Mouse (Mus musculus): ENCODE data around the gene Rad51. TPM values are rescaled to one million over a fixed set of nuclear protein-coding genes. Genes with fewer than 3 reads are reported as not detected.

The Rad51 gene
- total RNA-seq (2014; rRNA removed) (1.2 and 1.4 TPM in 2 replicates), polyA plus RNA-seq (2015; fragmentation: Nextera tagmentation; extraction: Ambion mirVana) (6.3 and 8.4 TPM in 2 replicates)

- H3K4me3 ChIP-seq (ENCODE audit: low read depth, low read length) = peak within 1 kb of the TSS; percentile 67
- TF ChIP-seq CTCF (IDR thresholded peaks at IDR 0.05; ENCODE audit: low read depth) = no peak
- peak within 1 kb of the TSS; percentile 75 for H3K27ac ChIP-seq (ENCODE audit: low read depth, low read length)
- H3K9ac ChIP-seq = peak within 1 kb of the TSS; percentile 68
- H3K9me3 ChIP-seq (ENCODE audit: low read length) = no peaks in the 10 kb centered on the region
- no peaks in the 10 kb centered on the region for H3K36me3 ChIP-seq (ENCODE audit: insufficient read depth)
- no peaks in the 10 kb centered on the region for H3K27me3 ChIP-seq (ENCODE audit: insufficient read depth, low read length)
- DNase-seq (peak; percentile 92), ATAC-seq (peak; percentile 97)
- under 1% methylated on average over 51 of the region's 51 CpGs for WGBS
- no peaks in the 10 kb centered on the region for H3K4me1 ChIP-seq (ENCODE audit: insufficient read depth)
- peak within 1 kb of the TSS; percentile 99 for H3K4me2 ChIP-seq (ENCODE audit: low read depth)
Measured at GRCm38 (mm10) chr2:119112438-119113112, at the start of gene Rad51. Rad51 (plus strand) TSS chr2:119112793.

GRCm38 (mm10) chr2:119072397-119072796 is 40.2 kb upstream of the Rad51 start:
- no peak overlapping the region for H3K27ac ChIP-seq (ENCODE audit: low read depth, low read length)
- no peaks in the 10 kb centered on the region for H3K36me3 ChIP-seq (ENCODE audit: insufficient read depth)
- no peak for ATAC-seq
- 94% methylated on average over 4 of the region's 4 CpGs for WGBS
- TF ChIP-seq CTCF (IDR thresholded peaks at IDR 0.05; ENCODE audit: low read depth) = no peak
- H3K9ac ChIP-seq = no peak overlapping the region
- DNase-seq = no peak
- H3K4me1 ChIP-seq (ENCODE audit: insufficient read depth) = no peaks in the 10 kb centered on the region
- no peak overlapping the region for H3K4me3 ChIP-seq (ENCODE audit: low read depth, low read length)
- no peaks in the 10 kb centered on the region for H3K9me3 ChIP-seq (ENCODE audit: low read length)
- H3K4me2 ChIP-seq (ENCODE audit: low read depth) = no peak overlapping the region
- H3K27me3 ChIP-seq (ENCODE audit: insufficient read depth, low read length) = no peaks in the 10 kb centered on the region

DNA sequence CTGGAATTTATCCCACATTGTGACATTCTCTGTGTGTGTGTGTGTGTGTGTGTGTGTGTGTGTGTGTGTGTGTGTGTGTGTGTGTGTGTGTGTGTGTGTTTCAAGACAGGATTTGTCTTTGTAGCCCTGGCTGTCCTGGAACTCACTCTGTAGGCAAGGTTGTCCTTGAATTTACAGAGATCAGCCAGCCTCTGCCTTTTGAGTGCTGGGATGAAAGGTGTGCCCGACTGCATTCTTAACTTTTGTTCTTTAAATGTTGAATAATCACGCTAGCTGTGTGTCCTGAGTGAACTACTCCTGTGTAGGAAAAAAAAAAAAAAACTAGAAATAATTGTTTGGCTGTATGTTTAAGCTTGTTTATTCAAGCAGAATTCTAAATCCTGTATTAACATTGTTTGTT is 26.4 kb upstream of the Rad51 start:
- H3K36me3 ChIP-seq (ENCODE audit: insufficient read depth) = no peaks in the 10 kb centered on the region
- no peak for TF ChIP-seq CTCF (IDR thresholded peaks at IDR 0.05; ENCODE audit: low read depth)
- WGBS = 81% methylated on average over 2 of the region's 2 CpGs
- ATAC-seq (no peak), DNase-seq (no peak)
- no peaks in the 10 kb centered on the region for H3K27me3 ChIP-seq (ENCODE audit: insufficient read depth, low read length)
- H3K9me3 ChIP-seq (ENCODE audit: low read length) = no peaks in the 10 kb centered on the region
- H3K4me1 ChIP-seq (ENCODE audit: insufficient read depth) = no peaks in the 10 kb centered on the region
- no peak overlapping the region for H3K27ac ChIP-seq (ENCODE audit: low read depth, low read length)
- no peak overlapping the region for H3K4me2 ChIP-seq (ENCODE audit: low read depth)
- H3K4me3 ChIP-seq (ENCODE audit: low read depth, low read length) = no peak overlapping the region
- H3K9ac ChIP-seq = no peak overlapping the region

DNA sequence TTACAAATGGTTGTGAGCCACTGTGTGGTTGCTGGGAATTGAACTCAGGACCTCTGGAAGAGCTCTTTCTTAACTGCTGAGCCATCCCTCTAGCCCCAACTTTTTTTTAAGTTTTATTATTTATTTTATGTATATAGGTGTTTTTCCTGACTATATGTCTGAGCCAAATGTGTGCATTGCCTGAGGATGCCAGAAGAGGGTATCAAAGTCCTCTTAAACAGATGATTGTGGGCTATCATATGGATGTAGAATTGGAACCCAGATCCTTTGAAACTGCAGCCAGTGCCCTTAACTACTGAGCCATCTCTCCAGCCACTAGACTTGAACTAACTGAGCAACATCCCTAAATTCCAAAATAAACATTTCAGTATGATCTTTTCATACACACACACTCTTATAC is 11.0 kb upstream of the Rad51 start:
- no peak overlapping the region for H3K4me2 ChIP-seq (ENCODE audit: low read depth)
- H3K27me3 ChIP-seq (ENCODE audit: insufficient read depth, low read length) = no peaks in the 10 kb centered on the region
- no peaks in the 10 kb centered on the region for H3K9me3 ChIP-seq (ENCODE audit: low read length)
- DNase-seq (no peak), ATAC-seq (no peak)
- no peak for TF ChIP-seq CTCF (IDR thresholded peaks at IDR 0.05; ENCODE audit: low read depth)
- no peak overlapping the region for H3K4me3 ChIP-seq (ENCODE audit: low read depth, low read length)
- H3K4me1 ChIP-seq (ENCODE audit: insufficient read depth) = no peaks in the 10 kb centered on the region
- no peak overlapping the region for H3K9ac ChIP-seq
- no peak overlapping the region for H3K27ac ChIP-seq (ENCODE audit: low read depth, low read length)
- H3K36me3 ChIP-seq (ENCODE audit: insufficient read depth) = no peaks in the 10 kb centered on the region

DNA sequence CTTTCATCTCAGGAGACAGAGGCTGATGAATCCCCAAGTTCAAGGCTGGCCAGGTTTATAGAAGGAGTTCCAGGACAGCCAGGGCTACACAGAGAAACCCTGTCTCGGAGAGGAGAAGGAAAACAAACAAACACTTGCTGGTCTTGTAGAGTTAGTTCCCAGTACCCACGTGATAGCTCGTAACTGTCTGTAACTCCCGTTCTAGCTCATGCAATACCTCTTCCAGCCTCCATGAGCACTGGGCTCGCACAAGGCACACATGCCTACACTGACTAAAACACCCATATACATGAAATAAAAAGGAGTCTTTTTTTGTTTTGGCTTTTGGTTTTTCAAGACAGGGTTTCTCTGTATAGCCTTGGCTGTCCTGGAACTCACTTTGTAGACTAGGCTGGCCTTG is 6.0 kb upstream of the Rad51 start:
- no peak overlapping the region for H3K4me2 ChIP-seq (ENCODE audit: low read depth)
- no peak for TF ChIP-seq CTCF (IDR thresholded peaks at IDR 0.05; ENCODE audit: low read depth)
- no peak for ATAC-seq
- WGBS = 78% methylated on average over 5 of the region's 5 CpGs
- H3K9me3 ChIP-seq (ENCODE audit: low read length) = no peaks in the 10 kb centered on the region
- no peak overlapping the region for H3K27ac ChIP-seq (ENCODE audit: low read depth, low read length)
- H3K36me3 ChIP-seq (ENCODE audit: insufficient read depth) = no peaks in the 10 kb centered on the region
- H3K4me1 ChIP-seq (ENCODE audit: insufficient read depth) = no peaks in the 10 kb centered on the region
- no peaks in the 10 kb centered on the region for H3K27me3 ChIP-seq (ENCODE audit: insufficient read depth, low read length)
- DNase-seq = no peak
- H3K4me3 ChIP-seq (ENCODE audit: low read depth, low read length) = no peak overlapping the region
- H3K9ac ChIP-seq = no peak overlapping the region

GRCm38 (mm10) chr2:119108554-119108953 is 4.0 kb upstream of the Rad51 start:
- WGBS = 76% methylated on average over 4 of the region's 4 CpGs
- ATAC-seq = no peak
- no peak overlapping the region for H3K27ac ChIP-seq (ENCODE audit: low read depth, low read length)

GRCm38 (mm10) chr2:119111060-119111459 is 1.5 kb upstream of the Rad51 start:
- H3K9me3 ChIP-seq (ENCODE audit: low read length) = no peaks in the 10 kb centered on the region
- no peaks in the 10 kb centered on the region for H3K4me1 ChIP-seq (ENCODE audit: insufficient read depth)
- no peak for DNase-seq
- H3K4me3 ChIP-seq (ENCODE audit: low read depth, low read length) = no peak overlapping the region
- no peaks in the 10 kb centered on the region for H3K36me3 ChIP-seq (ENCODE audit: insufficient read depth)
- no peaks in the 10 kb centered on the region for H3K27me3 ChIP-seq (ENCODE audit: insufficient read depth, low read length)
- no peak overlapping the region for H3K4me2 ChIP-seq (ENCODE audit: low read depth)
- H3K27ac ChIP-seq (ENCODE audit: low read depth, low read length) = no peak overlapping the region
- H3K9ac ChIP-seq = no peak overlapping the region
- no peak for ATAC-seq
- no peak for TF ChIP-seq CTCF (IDR thresholded peaks at IDR 0.05; ENCODE audit: low read depth)
- WGBS = 94% methylated on average over 3 of the region's 3 CpGs

More at GRCm38 (mm10) chr2:119108554-119108953, 4.0 kb upstream of the Rad51 start:
- H3K4me1 ChIP-seq (ENCODE audit: insufficient read depth) = no peaks in the 10 kb centered on the region
- H3K9me3 ChIP-seq (ENCODE audit: low read length) = no peaks in the 10 kb centered on the region
- no peak for DNase-seq
- H3K4me3 ChIP-seq (ENCODE audit: low read depth, low read length) = no peak overlapping the region
- no peaks in the 10 kb centered on the region for H3K27me3 ChIP-seq (ENCODE audit: insufficient read depth, low read length)
- TF ChIP-seq CTCF (IDR thresholded peaks at IDR 0.05; ENCODE audit: low read depth) = no peak
- H3K9ac ChIP-seq = no peak overlapping the region
- no peaks in the 10 kb centered on the region for H3K36me3 ChIP-seq (ENCODE audit: insufficient read depth)
- no peak overlapping the region for H3K4me2 ChIP-seq (ENCODE audit: low read depth)
